Mouse (Mus musculus) ES-E14 (cell line): Measurements from ENCODE around the gene Sdf4. TPM values are rescaled to one million over a fixed set of nuclear protein-coding genes. Genes with fewer than 3 reads are reported as not detected.

ENCODE experiments used
- DNase-seq: peaks from one replicate; pipeline ENCODE4 v3.0.0-alpha.2; 2013; ENCODE audit warnings: low read depth, low spot score
- H3K27ac ChIP-seq: 2 replicates; pipeline ENCODE4 v1.5.1; 2012; ENCODE audit warnings: low read depth, mild to moderate bottlenecking, low read length, moderate library complexity, mixed read lengths; ENCODE audit not compliant: poor library complexity, insufficient read depth, severe bottlenecking
- H3K36me3 ChIP-seq: 2 replicates; pipeline ENCODE4 v1.6.1; 2012; ENCODE audit warnings: mild to moderate bottlenecking, low read length, moderate library complexity, mixed read lengths; ENCODE audit not compliant: control insufficient read depth, poor library complexity, insufficient read depth, severe bottlenecking
- H3K4me1 ChIP-seq, 2 experiments: fragments of 150-350 bp in 1 of 2; sonication (generic) in 1 of 2; 2 replicates each; pipeline ENCODE4 v1.6.1; 2012; ENCODE audit warnings: low read length in 2 of 2, mild to moderate bottlenecking in 1 of 2, mixed read lengths in 1 of 2; ENCODE audit not compliant: control insufficient read depth in 2 of 2, insufficient read depth in 2 of 2, poor library complexity in 1 of 2
- H3K4me3 ChIP-seq, 2 experiments: fragments of 150-350 bp in 1 of 2; sonication (generic) in 1 of 2; 2 replicates each; pipeline ENCODE4 v1.5.1; 2012; ENCODE audit warnings: low read length in 2 of 2, low read depth in 1 of 2, mild to moderate bottlenecking in 1 of 2, mixed read lengths in 1 of 2; ENCODE audit not compliant: insufficient read depth in 1 of 2, poor library complexity in 1 of 2, severe bottlenecking in 1 of 2
- H3K9ac ChIP-seq: 2 replicates; pipeline ENCODE4 v1.6.1; 2012; ENCODE audit warnings: low read depth, mild to moderate bottlenecking, low read length, mixed read lengths; ENCODE audit not compliant: poor library complexity, insufficient read depth, severe bottlenecking
- H3K9me3 ChIP-seq: fragments of 150-350 bp; sonication (generic); 2 replicates; pipeline ENCODE4 v1.6.1; 2012; ENCODE audit warnings: low read depth, mild to moderate bottlenecking, low read length; ENCODE audit not compliant: control insufficient read depth, insufficient read depth
- CHD2 ChIP-seq: IDR thresholded peaks from 2 replicates; pipeline ENCODE4 v1.6.1; 2014; ENCODE audit warnings: mild to moderate bottlenecking, low read depth, low read length, inconsistent platforms
- HCFC1 ChIP-seq: IDR thresholded peaks from 2 replicates; pipeline ENCODE4 v1.6.1; 2012; ENCODE audit warnings: low read length, inconsistent platforms, borderline replicate concordance; ENCODE audit not compliant: insufficient read depth
- MAFK ChIP-seq: IDR thresholded peaks from 2 replicates; pipeline ENCODE4 v1.6.1; 2014; ENCODE audit warnings: mild to moderate bottlenecking, low read depth, low read length, inconsistent platforms; ENCODE audit not compliant: insufficient read depth
- ZC3H11A ChIP-seq: IDR thresholded peaks from 2 replicates; pipeline ENCODE4 v1.6.1; 2012; ENCODE audit warnings: low read depth, mild to moderate bottlenecking, inconsistent platforms, low read length, borderline replicate concordance
- ZNF384 ChIP-seq: IDR thresholded peaks from 2 replicates; pipeline ENCODE4 v1.6.1; 2012; ENCODE audit warnings: low read depth, low read length, inconsistent platforms
- in situ Hi-C, 2 experiments: fragments of 600-800 bp; cut with MboI; formaldehyde crosslinking; loops; one replicate each; pipeline ENCODE4 v1.15.1; 2025; ENCODE audit warnings: low sequenced_read_pairs in 2 of 2, inconsistent platforms in 1 of 2; ENCODE audit not compliant: unreplicated experiment in 2 of 2
- total RNA-seq: library from RNA; depleted of rRNA; stranded (reverse); fragments of 300-350 nt; gene quantifications from 2 replicates; pipeline ENCODE4 v1.2.3, GENCODE M21; 2012

Gene Sdf4
- total RNA-seq, 1 experiment = 176 TPM

- H3K9ac ChIP-seq = peak overlapping the region; percentile 96
- H3K36me3 ChIP-seq = peaks cover 2% of the 10 kb centered on the region; the same call in 1 of the 2 replicates
- TF ChIP-seq MAFK (no peak), ZC3H11A (no peak), HCFC1 (no peak), CHD2 (no peak), ZNF384 (no peak)
- in situ Hi-C loops = no loop called here
- H3K4me1 ChIP-seq = peaks cover 3 to 8% of the 10 kb centered on the region in 2 experiments; a peak in 3 of 4 replicates
- H3K9me3 ChIP-seq = no peaks in the 10 kb centered on the region
- peak overlapping the region; percentile 88 for H3K4me3 ChIP-seq
- DNase-seq = no peak
- H3K27ac ChIP-seq = peak overlapping the region; percentile 94; the same call in 1 of the 2 replicates
These were observed 803 bp upstream of the Sdf4 start for GRCm38 (mm10) chr4:155991908-155992230.

- Histone ChIP-seq H3K9me3 (no peaks in the 10 kb centered on the region), H3K36me3 (peaks cover 8% of the 10 kb centered on the region), H3K9ac (peak overlapping the region; percentile 98), H3K4me1 (peaks cover 3 to 8% of the 10 kb centered on the region in 2 experiments; a peak in 3 of 4 replicates), H3K4me3 (peak overlapping the region; percentile 89 to 97), H3K27ac (peak overlapping the region; percentile 96)
- DNase-seq = peak; percentile 90
- in situ Hi-C loops = no loop called here
- 0 out of 2 replicates have a peak, but pooled peaks have one; percentile 69 for TF ChIP-seq CHD2
- TF ChIP-seq ZC3H11A = no peak
- peak; percentile 90 for TF ChIP-seq HCFC1
- peak; percentile 75 for TF ChIP-seq ZNF384
These were observed 355 bp downstream of the Sdf4 start for GRCm38 (mm10) chr4:155992906-155993547.

- H3K36me3 ChIP-seq = peaks cover 10% of the 10 kb centered on the region
- DNase-seq = no peak
- peak overlapping the region; percentile 96 for H3K27ac ChIP-seq
- H3K4me1 ChIP-seq = peaks cover 3 to 8% of the 10 kb centered on the region in 2 experiments; a peak in 3 of 4 replicates
- in situ Hi-C loops = no loop called here
- H3K4me3 ChIP-seq = peak overlapping the region; percentile 89 to 97
- no peaks in the 10 kb centered on the region for H3K9me3 ChIP-seq
- peak overlapping the region; percentile 98 for H3K9ac ChIP-seq
- TF ChIP-seq MAFK (no peak), HCFC1 (no peak)
These were observed 934 bp downstream of the Sdf4 start for GRCm38 (mm10) chr4:155993606-155994005.

GRCm38 (mm10) chr4:156004109-156004508 is 11.4 kb downstream of the Sdf4 start:
- Histone ChIP-seq H3K4me3 (no peak overlapping the region), H3K36me3 (peaks cover 46% of the 10 kb centered on the region), H3K4me1 (no peaks in the 10 kb centered on the region), H3K9me3 (no peaks in the 10 kb centered on the region), H3K9ac (no peak overlapping the region), H3K27ac (no peak overlapping the region)
- DNase-seq = no peak
- in situ Hi-C loops = no loop called here
- TF ChIP-seq ZNF384 (no peak), CHD2 (no peak), ZC3H11A (no peak), MAFK (no peak), HCFC1 (no peak)
